Mouse (Mus musculus): ENCODE measurements at regions not wholly inside any gene's neighbourhood (a gene's known extent, or its start where the extent isn't known, plus 50 kb on each side); places are given as distances from the start of the nearest gene placed in this dataset.

- Histone ChIP-seq H3K9me3 (replicated peaks; ENCODE audit: insufficient read depth, low read length) (no peaks in the 10 kb centered on the region), H3K36me3 (ENCODE audit: control insufficient read depth in 1 of 2, insufficient read depth in 2 of 2, low read length in 2 of 2) (no peaks in the 10 kb centered on the region), H3K79me2 (ENCODE audit: control insufficient read depth, insufficient read depth, low read length, poor library complexity) (no peaks in the 10 kb centered on the region), H3K27ac (ENCODE audit: control insufficient read depth, low read depth, low read length) (no peak overlapping the region), H3K9ac (ENCODE audit: control insufficient read depth, low read depth, low read length, poor library complexity, severe bottlenecking) (no peak overlapping the region), H3K4me3 (ENCODE audit: control insufficient read depth in 1 of 2, insufficient read depth in 1 of 2, low read depth in 2 of 2, low read length in 2 of 2) (no peak overlapping the region), H3K27me3 (ENCODE audit: control insufficient read depth in 1 of 2, insufficient read depth in 2 of 2, low read length in 2 of 2) (peaks cover 0 to 2% of the 10 kb centered on the region in 2 experiments; a peak in 1 of 4 replicates), H3K4me1 (ENCODE audit: control insufficient read depth in 1 of 2, insufficient read depth in 2 of 2, low read length in 2 of 2) (no peaks in the 10 kb centered on the region)
- TF ChIP-seq JUND (IDR thresholded peaks at IDR 0.05; ENCODE audit: low read depth, low read length) (no peak), E2F4 (IDR thresholded peaks at IDR 0.05; ENCODE audit: borderline replicate concordance, low read depth, low read length) (no peak), GATA1 (IDR thresholded peaks at IDR 0.05; ENCODE audit: low read depth, low read length) (no peak), MAZ (IDR thresholded peaks at IDR 0.05; ENCODE audit: low read depth, low read length) (no peak), GABPA (IDR thresholded peaks at IDR 0.05; ENCODE audit: low read depth, low read length) (no peak)
- no peak for DNase-seq (ENCODE audit: low read depth, low spot score)
Observed at GRCm38 (mm10) chr9:88259627-88260026, 67.4 kb upstream of the Nt5e start.

GRCm38 (mm10) chr9:88260072-88260635, 66.8 kb upstream of the Nt5e start:
- Histone ChIP-seq H3K36me3 (ENCODE audit: control insufficient read depth in 1 of 2, insufficient read depth in 2 of 2, low read length in 2 of 2) (no peaks in the 10 kb centered on the region), H3K4me1 (ENCODE audit: control insufficient read depth in 1 of 2, insufficient read depth in 2 of 2, low read length in 2 of 2) (no peaks in the 10 kb centered on the region), H3K79me2 (ENCODE audit: control insufficient read depth, insufficient read depth, low read length, poor library complexity) (no peaks in the 10 kb centered on the region), H3K9ac (ENCODE audit: control insufficient read depth, low read depth, low read length, poor library complexity, severe bottlenecking) (no peak overlapping the region), H3K4me3 (ENCODE audit: control insufficient read depth in 1 of 2, insufficient read depth in 1 of 2, low read depth in 2 of 2, low read length in 2 of 2) (no peak overlapping the region), H3K27me3 (ENCODE audit: control insufficient read depth in 1 of 2, insufficient read depth in 2 of 2, low read length in 2 of 2) (peaks cover 0 to 2% of the 10 kb centered on the region in 2 experiments; a peak in 1 of 4 replicates), H3K27ac (ENCODE audit: control insufficient read depth, low read depth, low read length) (no peak overlapping the region), H3K9me3 (replicated peaks; ENCODE audit: insufficient read depth, low read length) (no peaks in the 10 kb centered on the region)
- no peak for TF ChIP-seq ZMIZ1 (IDR thresholded peaks at IDR 0.05; ENCODE audit: low read depth, low read length)
- no peak for TF ChIP-seq CHD1 (IDR thresholded peaks at IDR 0.05; ENCODE audit: low read depth, low read length)
- TF ChIP-seq MAX (IDR thresholded peaks at IDR 0.05; ENCODE audit: low read length): no peak
- no peak for TF ChIP-seq ZKSCAN1 (IDR thresholded peaks at IDR 0.05; ENCODE audit: low read depth, low read length)
- TF ChIP-seq E2F4 (IDR thresholded peaks at IDR 0.05; ENCODE audit: borderline replicate concordance, low read depth, low read length): no peak
- TF ChIP-seq GABPA (IDR thresholded peaks at IDR 0.05; ENCODE audit: low read depth, low read length): no peak
- no peak for TF ChIP-seq TAL1 (IDR thresholded peaks at IDR 0.05; ENCODE audit: low read length)
- TF ChIP-seq POLR2A (IDR thresholded peaks at IDR 0.05; ENCODE audit: control insufficient read depth in 1 of 2, insufficient read depth in 1 of 2, low read depth in 1 of 2, low read length in 2 of 2, poor library complexity in 1 of 2): no peak
- TF ChIP-seq SMC3 (IDR thresholded peaks at IDR 0.05; ENCODE audit: low read depth, low read length): no peak
- TF ChIP-seq UBTF (IDR thresholded peaks at IDR 0.05; ENCODE audit: borderline replicate concordance, insufficient read depth, low read depth, low read length): no peak
- TF ChIP-seq HCFC1 (IDR thresholded peaks at IDR 0.05; ENCODE audit: low read depth, low read length): no peak
- TF ChIP-seq ZNF384 (IDR thresholded peaks at IDR 0.05; ENCODE audit: low read depth, low read length): no peak
- TF ChIP-seq MAZ (IDR thresholded peaks at IDR 0.05; ENCODE audit: low read depth, low read length): no peak
- DNase-seq (ENCODE audit: low read depth, low spot score): no peak
